Mouse (Mus musculus) ES-Bruce4 (cell line): ENCODE data around the gene Mcu. TPM values are rescaled to one million over a fixed set of nuclear protein-coding genes. Genes with fewer than 3 reads are reported as not detected.

Experiments used
- H3K27ac ChIP-seq: 2 replicates; pipeline ENCODE4 v1.5.1; 2012; ENCODE audit warnings: low read length, inconsistent platforms; ENCODE audit not compliant: insufficient read depth
- H3K27me3 ChIP-seq: 2 replicates; pipeline ENCODE4 v1.6.1; 2012; ENCODE audit warnings: mild to moderate bottlenecking, low read length, inconsistent platforms; ENCODE audit not compliant: control insufficient read depth, poor library complexity, insufficient read depth, severe bottlenecking
- H3K36me3 ChIP-seq: 2 replicates; pipeline ENCODE4 v1.6.1; 2012; ENCODE audit warnings: inconsistent platforms, mild to moderate bottlenecking, low read length, moderate library complexity; ENCODE audit not compliant: control insufficient read depth, poor library complexity, insufficient read depth, severe bottlenecking
- H3K4me1 ChIP-seq: one replicate; pipeline ENCODE4 v1.8.1; 2011; ENCODE audit warnings: low read length; ENCODE audit not compliant: control insufficient read depth, insufficient read depth
- H3K4me3 ChIP-seq: 2 replicates; pipeline ENCODE4 v1.5.1; 2011; ENCODE audit warnings: low read depth, mild to moderate bottlenecking, low read length
- H3K9ac ChIP-seq: 2 replicates; pipeline ENCODE4 v1.6.1; 2012; ENCODE audit warnings: low read depth, mild to moderate bottlenecking, inconsistent platforms; ENCODE audit not compliant: poor library complexity, severe bottlenecking
- H3K9me3 ChIP-seq: replicated peaks from 2 replicates; pipeline ENCODE4 v1.6.1; 2012; ENCODE audit warnings: mild to moderate bottlenecking, low read length, inconsistent platforms; ENCODE audit not compliant: control insufficient read depth, poor library complexity, insufficient read depth, severe bottlenecking
- CTCF ChIP-seq: IDR thresholded peaks from one replicate; pipeline ENCODE4 v1.8.1; 2011; ENCODE audit warnings: low read depth, low read length
- EP300 ChIP-seq: IDR thresholded peaks from 2 replicates; pipeline ENCODE4 v1.6.1; 2011; ENCODE audit warnings: low read depth, low read length; ENCODE audit not compliant: insufficient read depth
- POLR2A ChIP-seq: IDR thresholded peaks from one replicate; pipeline ENCODE4 v1.8.1; 2011; ENCODE audit warnings: low read length; ENCODE audit not compliant: insufficient read depth
- polyA plus RNA-seq: library from polyadenylated mRNA; stranded (reverse); fragments of >200 nt; gene quantifications from 2 replicates; pipeline ENCODE4 v1.2.4, GENCODE M21; 2011; ENCODE audit warnings: low read depth; ENCODE audit not compliant: missing spikeins, insufficient read depth, insufficient read length

Mcu gene
- polyA plus RNA-seq, 1 experiment = 26.0 TPM

- no peaks in the 10 kb centered on the region for H3K9me3 ChIP-seq
These were observed 177.0 kb downstream of the Mcu start for GRCm38 (mm10) chr10:59439508-59439931.

GRCm38 (mm10) chr10:59438651-59439050, 177.8 kb downstream of the Mcu start:
- H3K9me3 ChIP-seq = no peaks in the 10 kb centered on the region
- no peak overlapping the region for H3K27ac ChIP-seq
- no peak overlapping the region for H3K4me3 ChIP-seq
- H3K27me3 ChIP-seq = no peaks in the 10 kb centered on the region
- TF ChIP-seq POLR2A (no peak), EP300 (no peak)
- no peak overlapping the region for H3K9ac ChIP-seq
- H3K36me3 ChIP-seq = no peaks in the 10 kb centered on the region
- no peaks in the 10 kb centered on the region for H3K4me1 ChIP-seq

More at GRCm38 (mm10) chr10:59439508-59439931, 177.0 kb downstream of the Mcu start:
- Histone ChIP-seq H3K27me3 (no peaks in the 10 kb centered on the region), H3K4me3 (no peak overlapping the region), H3K27ac (no peak overlapping the region), H3K9ac (no peak overlapping the region), H3K36me3 (no peaks in the 10 kb centered on the region), H3K4me1 (no peaks in the 10 kb centered on the region)
- TF ChIP-seq CTCF (no peak), POLR2A (no peak), EP300 (no peak)

GRCm38 (mm10) chr10:59435746-59436145, 180.7 kb downstream of the Mcu start:
- H3K4me1 ChIP-seq = no peaks in the 10 kb centered on the region
- no peaks in the 10 kb centered on the region for H3K27me3 ChIP-seq
- H3K4me3 ChIP-seq = no peak overlapping the region

GRCm38 (mm10) chr10:59430701-59431218, 185.7 kb downstream of the Mcu start:
- Histone ChIP-seq H3K4me1 (no peaks in the 10 kb centered on the region), H3K4me3 (no peak overlapping the region), H3K36me3 (no peaks in the 10 kb centered on the region), H3K9me3 (no peaks in the 10 kb centered on the region), H3K27ac (no peak overlapping the region), H3K27me3 (no peaks in the 10 kb centered on the region), H3K9ac (no peak overlapping the region)
- TF ChIP-seq CTCF (no peak), EP300 (no peak), POLR2A (no peak)

More at GRCm38 (mm10) chr10:59435746-59436145, 180.7 kb downstream of the Mcu start:
- Histone ChIP-seq H3K9me3 (no peaks in the 10 kb centered on the region), H3K36me3 (no peaks in the 10 kb centered on the region), H3K9ac (no peak overlapping the region), H3K27ac (no peak overlapping the region)
- TF ChIP-seq POLR2A = no peak
- TF ChIP-seq EP300 = no peak
- no peak for TF ChIP-seq CTCF

DNA sequence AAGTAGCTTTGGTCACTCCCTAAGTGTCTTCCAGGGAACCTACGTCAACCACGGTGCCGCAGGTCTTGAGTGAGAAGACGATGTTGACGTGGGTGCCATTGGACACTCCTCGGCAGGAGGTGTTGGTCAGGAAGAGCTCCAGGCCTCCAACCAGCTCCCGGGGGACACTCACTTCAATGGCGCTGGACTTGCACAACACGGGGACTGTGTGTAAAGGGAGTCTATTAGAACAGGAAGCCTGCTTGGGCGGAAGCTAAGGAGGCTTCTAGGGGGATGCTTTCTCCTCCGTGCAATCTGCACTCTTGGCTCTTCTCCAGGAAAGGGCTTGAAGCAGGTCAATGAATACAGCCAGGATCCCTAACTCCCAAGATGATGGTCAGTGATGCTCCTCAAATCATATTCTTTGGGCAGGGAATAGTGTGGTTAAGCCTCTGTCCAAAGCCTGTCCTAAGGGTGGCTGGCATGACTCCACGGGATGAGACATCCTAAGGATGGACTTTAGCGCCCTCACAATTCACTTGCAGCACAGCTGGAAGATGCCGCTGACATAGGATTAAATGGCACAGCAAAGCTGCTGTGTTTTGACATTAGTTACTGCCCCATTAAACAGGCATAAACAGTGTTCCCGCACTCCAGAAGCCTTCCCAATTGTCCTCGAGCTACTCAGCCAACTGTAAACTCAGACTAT, 186.9 kb downstream of the Mcu start:
- no peak overlapping the region for H3K9ac ChIP-seq
- H3K9me3 ChIP-seq = no peaks in the 10 kb centered on the region
- H3K36me3 ChIP-seq = no peaks in the 10 kb centered on the region
- no peak overlapping the region for H3K27ac ChIP-seq
- H3K27me3 ChIP-seq = no peaks in the 10 kb centered on the region
- no peaks in the 10 kb centered on the region for H3K4me1 ChIP-seq
- no peak overlapping the region for H3K4me3 ChIP-seq
- TF ChIP-seq EP300 (no peak), CTCF (no peak), POLR2A (no peak)

GRCm38 (mm10) chr10:59426371-59426770, 190.1 kb downstream of the Mcu start:
- no peaks in the 10 kb centered on the region for H3K4me1 ChIP-seq
- H3K9ac ChIP-seq = no peak overlapping the region
- no peaks in the 10 kb centered on the region for H3K36me3 ChIP-seq
- H3K4me3 ChIP-seq = no peak overlapping the region
- H3K27ac ChIP-seq = no peak overlapping the region
- TF ChIP-seq POLR2A (no peak), EP300 (no peak), CTCF (no peak)
- H3K9me3 ChIP-seq = no peaks in the 10 kb centered on the region
- H3K27me3 ChIP-seq = no peaks in the 10 kb centered on the region
